Comparison of ENCODE assay signal across 20 mouse cellular contexts in the genomic region with DNA sequence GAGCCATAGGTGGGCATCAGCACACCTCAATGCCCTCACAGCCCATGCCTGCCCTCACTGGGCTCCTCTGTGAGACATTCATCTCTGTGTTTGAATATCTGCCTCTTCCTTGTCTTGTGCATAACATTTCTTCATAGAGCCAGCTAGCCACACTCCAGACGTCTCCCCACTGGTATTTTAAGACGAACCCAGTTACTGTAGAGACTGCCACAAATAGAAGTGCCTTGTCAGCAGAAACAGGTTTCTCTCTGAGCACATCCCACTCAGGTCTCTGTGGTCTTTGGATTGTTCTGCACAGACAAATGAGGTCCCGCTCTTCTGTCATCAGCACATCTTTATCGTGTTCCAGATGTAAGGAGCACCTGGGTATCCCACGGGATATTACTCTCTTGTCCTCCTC.
DNase-seq lines count a peak whose midpoint lies in the region; ATAC-seq and TF ChIP-seq lines count a peak whose summit lies in the region.
"Had no signal": no experiment of that assay in that cellular context is flagged by ENCODE, and none has a peak within 500 bp of the region (broad histone marks: within the 10 kb centered on the region; RNA-seq: fewer than 3 reads in every experiment).

No protein-coding gene starts in this region.

- H3K4me1 ChIP-seq in ES-E14 (ENCODE audit: control insufficient read depth in 2 of 2, insufficient read depth in 2 of 2, low read length in 2 of 2, poor library complexity in 1 of 2): no peaks in the 10 kb centered on the region
- H3K4me1 ChIP-seq in forebrain, embryonic 16.5 days (replicated peaks; ENCODE audit: control insufficient read depth, insufficient read depth, low read length): 0 out of 2 replicates have a peak, but pooled peaks cover 3% of the 10 kb centered on the region
- H3K4me1 ChIP-seq: embryonic facial prominence, embryonic 12.5 days had no signal

- ATAC-seq in frontal cortex, adult (ENCODE audit: low TSS enrichment): peak; percentile 85
- no peak for ATAC-seq in forebrain, embryonic 16.5 days
- ATAC-seq: CD4-positive, CD25-positive, alpha-beta regulatory T cell, adult 4 months; forebrain, embryonic 13.5 days; forebrain, embryonic 15.5 days had no signal

- H3K9me3 ChIP-seq in ES-E14 (ENCODE audit: control insufficient read depth, insufficient read depth, low read depth, low read length): no peaks in the 10 kb centered on the region
- H3K9me3 ChIP-seq in forebrain, embryonic 16.5 days (ENCODE audit: control insufficient read depth, low read length): no peaks in the 10 kb centered on the region
- H3K9me3 ChIP-seq: embryonic facial prominence, embryonic 10.5 days; embryonic facial prominence, embryonic 12.5 days; forebrain, embryonic 13.5 days; forebrain, embryonic 15.5 days had no signal

- no peak overlapping the region for H3K27ac ChIP-seq in ES-E14 (ENCODE audit: insufficient read depth, low read depth, low read length, poor library complexity, severe bottlenecking)
- H3K27ac ChIP-seq in forebrain, embryonic 16.5 days (ENCODE audit: low read length): no peak overlapping the region
- H3K27ac ChIP-seq: embryonic facial prominence, embryonic 10.5 days; embryonic facial prominence, embryonic 12.5 days; forebrain, embryonic 13.5 days; forebrain, embryonic 15.5 days had no signal

- WGBS in forebrain, embryonic 16.5 days: 72% methylated on average over 5 of the region's 5 CpGs

- no peaks in the 10 kb centered on the region for H3K36me3 ChIP-seq in ES-E14 (ENCODE audit: control insufficient read depth, insufficient read depth, low read length, poor library complexity, severe bottlenecking)
- no peaks in the 10 kb centered on the region for H3K36me3 ChIP-seq in forebrain, embryonic 16.5 days (ENCODE audit: control insufficient read depth, insufficient read depth)
- H3K36me3 ChIP-seq: embryonic facial prominence, embryonic 10.5 days; embryonic facial prominence, embryonic 12.5 days; forebrain, embryonic 15.5 days had no signal

- in situ Hi-C loops in ES-E14 (cut with MboI; ENCODE audit: low sequenced_read_pairs in 2 of 2, unreplicated experiment in 2 of 2): no loop called here

- no peaks in the 10 kb centered on the region for H3K27me3 ChIP-seq in forebrain, embryonic 16.5 days (replicated peaks; ENCODE audit: control insufficient read depth, insufficient read depth, low read length)
- H3K27me3 ChIP-seq: CH12.LX; embryonic facial prominence, embryonic 12.5 days; forebrain, embryonic 13.5 days; forebrain, embryonic 15.5 days had no signal

- H3K4me2 ChIP-seq in forebrain, embryonic 16.5 days (ENCODE audit: low read length): no peak overlapping the region
- H3K4me2 ChIP-seq: embryonic facial prominence, embryonic 12.5 days; forebrain, embryonic 13.5 days; forebrain, embryonic 15.5 days had no signal

- H3K4me3 ChIP-seq in ES-E14 (ENCODE audit: insufficient read depth in 1 of 2, low read depth in 1 of 2, low read length in 2 of 2, poor library complexity in 1 of 2, severe bottlenecking in 1 of 2): no peak overlapping the region
- H3K4me3 ChIP-seq in forebrain, embryonic 16.5 days (replicated peaks; ENCODE audit: low read length): no peak overlapping the region
- H3K4me3 ChIP-seq: embryonic facial prominence, embryonic 10.5 days; embryonic facial prominence, embryonic 12.5 days; forebrain, embryonic 13.5 days; forebrain, embryonic 15.5 days had no signal

- no peak for DNase-seq in frontal cortex, postnatal 36 days (ENCODE audit: low spot score in 2 of 2)
- no peak for DNase-seq in ES-E14 (ENCODE audit: low read depth, low spot score)
- peak; percentile 15 for DNase-seq in telencephalon, adult 2 months (ENCODE audit: low read depth, low spot score)
- DNase-seq: adrenal gland, adult 2 months; adrenal gland, postnatal 10 days; adrenal gland, postnatal 25 days; B cell, adult 2 months; cerebellum, adult 11-12 months; cerebellum, adult 2 months; cerebellum, adult 9-10 months; cerebellum, postnatal 10 days; cerebellum, postnatal 25 days had no signal

- no peak overlapping the region for H3K9ac ChIP-seq in ES-E14 (ENCODE audit: insufficient read depth, low read depth, low read length, poor library complexity, severe bottlenecking)
- H3K9ac ChIP-seq in forebrain, embryonic 16.5 days (replicated peaks; ENCODE audit: low read depth, low read length): no peak overlapping the region
- H3K9ac ChIP-seq: embryonic facial prominence, embryonic 12.5 days; forebrain, embryonic 13.5 days; forebrain, embryonic 15.5 days had no signal

TF ChIP-seq in ES-E14, 5 proteins besides CTCF, POLR2A, EP300 and RAD21:
- TF ChIP-seq MAFK (IDR thresholded peaks at IDR 0.05; ENCODE audit: insufficient read depth, low read depth, low read length): peak; percentile 74; the same call in 1 of the 2 replicates
- TF ChIP-seq CHD2 (IDR thresholded peaks at IDR 0.05; ENCODE audit: low read depth, low read length): no peak
